ENCODE assay signal across 8 mouse cellular contexts in genomic region chr2:24521430-24522226, GRCm38 (mm10). TPM values are rescaled to one million over a fixed set of nuclear protein-coding genes. Genes with fewer than 3 reads are reported as not detected.
DNase-seq lines count a peak whose midpoint lies in the region; ATAC-seq lines count a peak whose summit lies in the region.

No protein-coding gene starts in this region.

- under 1% methylated on average over 33 of the region's 33 CpGs for WGBS in embryonic facial prominence, embryonic 11.5 days
- 2% methylated on average over 33 of the region's 33 CpGs for WGBS in liver, embryonic 13.5 days (ENCODE audit: insufficient replicate concordance)

- no peaks in the 10 kb centered on the region for H3K27me3 ChIP-seq in embryonic facial prominence, embryonic 11.5 days (ENCODE audit: control insufficient read depth, insufficient read depth, low read length)
- H3K27me3 ChIP-seq in liver, embryonic 13.5 days: peaks cover 20% of the 10 kb centered on the region

- peak overlapping the region; percentile 40 for H3K4me3 ChIP-seq in embryonic facial prominence, embryonic 11.5 days (ENCODE audit: low read depth, low read length)
- peak overlapping the region; percentile 21; the same call in 1 of the 2 replicates for H3K4me3 ChIP-seq in liver, embryonic 13.5 days (replicated peaks)

- H3K4me1 ChIP-seq in embryonic facial prominence, embryonic 11.5 days (ENCODE audit: control insufficient read depth, insufficient read depth, low read length): no peaks in the 10 kb centered on the region
- no peaks in the 10 kb centered on the region for H3K4me1 ChIP-seq in liver, embryonic 13.5 days (replicated peaks)

- DNase-seq in right cerebral cortex, postnatal 10 days (ENCODE audit: low spot score in 2 of 2): peak; percentile 22 to 29
- no peak for DNase-seq in right cerebral cortex, postnatal 36 days (ENCODE audit: low spot score in 2 of 2)
- peak; percentile 79 for DNase-seq in embryonic facial prominence, embryonic 11.5 days (ENCODE audit: low spot score)
- DNase-seq in hindlimb bud, embryonic 11.5 days (ENCODE audit: extremely low spot score, low read depth, low spot score): peak; percentile 52
- DNase-seq in liver, embryonic 13.5 days: no peak
- DNase-seq in ovary, postnatal 36 days (ENCODE audit: low spot score): peak; percentile 16
- DNase-seq in adipocyte (ENCODE audit: low spot score): no peak
- DNase-seq in spleen, postnatal 4 days (ENCODE audit: low spot score in 2 of 2): no peak

- peak overlapping the region; percentile 60 for H3K9ac ChIP-seq in embryonic facial prominence, embryonic 11.5 days (replicated peaks; ENCODE audit: low read length)
- no peak overlapping the region for H3K9ac ChIP-seq in liver, embryonic 13.5 days

- ATAC-seq in embryonic facial prominence, embryonic 11.5 days (replicated peaks; ENCODE audit: insufficient number of reproducible peaks, low FRiP score, low TSS enrichment, low read depth): peak; percentile 86
- ATAC-seq in liver, embryonic 13.5 days (ENCODE audit: low read depth): no peak

- no peaks in the 10 kb centered on the region for H3K36me3 ChIP-seq in embryonic facial prominence, embryonic 11.5 days (replicated peaks; ENCODE audit: control insufficient read depth, insufficient read depth, low read depth, low read length)
- H3K36me3 ChIP-seq in liver, embryonic 13.5 days: no peaks in the 10 kb centered on the region

- peak overlapping the region; percentile 73 for H3K27ac ChIP-seq in embryonic facial prominence, embryonic 11.5 days (replicated peaks; ENCODE audit: low read depth, low read length)
- H3K27ac ChIP-seq in liver, embryonic 13.5 days: no peak overlapping the region

- no peaks in the 10 kb centered on the region for H3K9me3 ChIP-seq in embryonic facial prominence, embryonic 11.5 days (replicated peaks; ENCODE audit: control insufficient read depth, low read length)
- H3K9me3 ChIP-seq in liver, embryonic 13.5 days (replicated peaks): no peaks in the 10 kb centered on the region

- H3K4me2 ChIP-seq in embryonic facial prominence, embryonic 11.5 days (ENCODE audit: low read depth, low read length): peak overlapping the region; percentile 72
- H3K4me2 ChIP-seq in liver, embryonic 13.5 days: peak overlapping the region; percentile 51

RNA-seq across cellular contexts. Expression of gene Pax8, which starts 46.2 kb away (rescaled TPM):
- polyA plus RNA-seq in embryonic facial prominence, embryonic 11.5 days (2014; fragmentation: Nextera tagmentation; extraction: Ambion mirVana): 0.98 and 1.6 TPM in 2 replicates
- 0.03 and 0.12 TPM in 2 replicates for polyA plus RNA-seq in liver, embryonic 13.5 days (2015; fragmentation: Nextera tagmentation; extraction: Ambion mirVana)

Comparison
In these comparisons a context has a peak if more than half of its experiments do, and no peak if none do; other contexts are left out.
1. DNase-seq: peak in right cerebral cortex, postnatal 10 days (2 of 2), embryonic facial prominence, embryonic 11.5 days (single experiment), hindlimb bud, embryonic 11.5 days (single experiment) and ovary, postnatal 36 days (single experiment); none in right cerebral cortex, postnatal 36 days (0 of 2), liver, embryonic 13.5 days (single experiment), adipocyte (single experiment) and spleen, postnatal 4 days (0 of 2).